Mouse (Mus musculus) layer of hippocampus, adult 9-10 months (tissue): ENCODE measurements around the gene Ptafr.
"Not testable (repeated sequence)": the region's sequence is repeated elsewhere in the genome, so short reads cannot be mapped to it uniquely, and the experiment has no call there.

Experiments
- DNase-seq: peaks from one replicate; pipeline ENCODE4 v3.0.0; 2022; ENCODE audit warnings: low spot score

Ptafr gene

DNA sequence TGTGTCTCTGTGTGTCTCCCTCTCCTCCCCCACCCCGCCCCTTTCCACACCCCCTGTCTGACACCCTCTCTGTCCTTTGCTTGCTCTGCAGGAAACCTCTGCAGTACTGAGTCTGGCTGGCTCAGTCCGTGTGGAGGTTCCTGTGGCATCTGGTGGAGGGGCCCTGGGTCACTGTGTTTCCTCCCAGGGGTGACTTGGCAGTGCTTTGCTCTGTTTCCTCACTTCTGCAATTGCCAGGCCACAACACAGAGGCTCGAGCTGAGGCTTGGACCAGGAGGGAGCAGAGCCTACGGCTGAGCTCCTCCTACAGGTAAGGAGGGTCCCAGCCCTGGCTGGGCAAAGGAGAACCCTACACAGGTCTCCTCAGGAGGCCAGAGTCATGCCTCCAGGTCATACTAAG lies at the start of gene Ptafr:
TSS of gene Ptafr (plus strand) at position 103 of the 400 bp plus-strand sequence.
- DNase-seq: no peak

DNA sequence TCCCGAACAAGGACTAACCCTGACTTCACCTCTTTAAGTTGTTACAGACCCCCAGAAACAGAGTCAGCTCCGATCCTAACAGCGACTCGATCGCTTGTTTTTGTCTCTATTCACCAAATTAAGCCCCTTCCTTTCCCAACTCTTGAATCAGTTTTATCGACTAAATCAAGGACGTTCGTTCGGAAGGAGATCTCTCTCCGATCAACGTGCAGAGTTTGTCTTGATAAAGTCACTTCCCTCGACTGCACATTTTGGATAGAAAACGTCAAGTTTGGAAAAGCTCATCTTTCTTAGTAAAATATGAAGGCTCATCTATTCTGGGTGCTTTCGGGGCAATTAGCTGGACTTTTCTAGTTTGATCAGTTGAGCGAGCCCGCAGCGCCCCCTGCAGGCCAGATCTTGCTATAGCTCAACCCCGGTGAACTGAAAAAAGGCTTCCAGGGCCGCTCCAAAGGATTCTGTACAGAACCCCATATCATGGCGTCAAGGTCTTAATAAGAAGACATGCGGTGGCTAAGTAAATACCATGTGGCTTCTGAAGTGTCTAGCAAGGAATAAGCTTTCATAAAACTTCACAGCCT lies 49.2 kb upstream of the Ptafr start:
- DNase-seq: peak; percentile 75

DNA sequence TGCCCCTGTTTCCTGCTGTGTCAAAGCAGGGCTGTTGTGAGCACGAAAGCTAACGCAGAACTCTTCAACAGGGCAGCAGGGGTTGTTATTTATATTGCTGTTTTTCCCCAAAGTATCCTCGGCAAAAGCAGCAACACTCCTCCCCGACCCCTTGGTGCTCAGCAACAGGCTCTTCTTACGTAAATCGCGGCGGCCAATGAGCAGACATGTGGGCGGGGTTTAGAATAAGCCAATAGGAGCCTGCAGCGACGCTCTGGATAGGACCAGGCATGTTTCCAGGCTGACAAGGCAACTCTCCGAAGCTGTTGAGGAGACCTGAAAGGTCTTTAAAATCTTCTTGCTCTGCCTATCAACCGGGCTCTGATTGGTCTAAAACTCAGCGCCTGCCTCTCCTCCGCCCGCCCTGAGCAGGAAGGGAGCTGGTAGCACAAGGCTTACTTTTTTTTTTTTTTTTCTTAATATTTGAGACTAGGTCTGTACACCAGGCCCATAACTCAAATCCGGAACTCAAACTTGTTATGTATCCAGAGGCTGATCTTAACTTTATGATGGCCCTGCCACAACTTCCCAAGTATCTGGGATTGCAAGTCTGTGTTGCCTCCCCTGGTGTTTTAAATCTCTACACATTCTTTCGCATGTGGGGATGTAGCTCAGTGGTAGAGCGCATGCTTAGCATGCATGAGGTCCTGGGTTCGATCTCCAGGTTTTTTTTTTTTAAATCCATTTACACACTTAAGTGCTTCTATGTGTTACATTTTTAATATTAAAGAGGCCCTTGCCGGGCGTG lies 48.3 kb upstream of the Ptafr start:
- peak; percentile 86 for DNase-seq

DNA sequence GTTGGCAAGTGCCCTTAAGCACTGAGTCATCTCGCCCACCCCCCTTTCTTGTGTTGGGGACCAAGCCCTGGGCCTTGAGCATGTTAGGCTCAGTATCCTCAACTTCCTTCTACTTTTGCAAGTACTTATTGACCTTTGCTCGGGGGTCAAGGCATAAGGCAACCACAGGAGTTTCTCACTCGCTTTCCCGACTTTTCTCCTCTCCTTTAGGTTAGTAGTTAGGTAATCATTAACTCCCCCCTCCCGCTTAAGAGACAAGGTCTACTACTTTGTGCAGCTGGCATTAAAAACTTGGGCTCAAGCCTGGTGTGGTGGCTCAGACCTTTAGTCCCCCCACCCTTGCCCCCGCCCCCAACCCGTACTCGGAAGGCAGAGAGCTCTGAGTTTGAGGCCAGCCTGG lies 45.8 kb upstream of the Ptafr start:
- no peak for DNase-seq

DNA sequence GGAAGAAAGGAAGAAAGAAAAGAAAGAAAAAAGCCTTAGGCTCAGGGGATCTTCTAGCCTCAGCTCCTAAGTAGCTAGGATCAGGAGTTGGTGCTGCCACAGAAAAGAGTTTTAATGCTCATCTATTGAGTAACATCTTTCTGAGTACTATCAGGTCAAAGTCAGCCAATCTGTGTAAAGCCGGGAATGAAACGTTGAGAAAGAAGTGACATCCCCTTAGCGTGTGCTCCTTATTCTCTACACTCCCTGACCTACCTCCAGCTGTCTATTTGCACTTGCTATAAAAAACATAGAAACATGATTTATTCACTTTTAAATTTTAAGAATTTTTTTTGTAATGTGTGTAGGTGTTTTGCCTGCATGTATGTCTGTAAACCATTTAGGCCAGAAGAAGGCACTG lies 44.7 kb upstream of the Ptafr start:
- no peak for DNase-seq

DNA sequence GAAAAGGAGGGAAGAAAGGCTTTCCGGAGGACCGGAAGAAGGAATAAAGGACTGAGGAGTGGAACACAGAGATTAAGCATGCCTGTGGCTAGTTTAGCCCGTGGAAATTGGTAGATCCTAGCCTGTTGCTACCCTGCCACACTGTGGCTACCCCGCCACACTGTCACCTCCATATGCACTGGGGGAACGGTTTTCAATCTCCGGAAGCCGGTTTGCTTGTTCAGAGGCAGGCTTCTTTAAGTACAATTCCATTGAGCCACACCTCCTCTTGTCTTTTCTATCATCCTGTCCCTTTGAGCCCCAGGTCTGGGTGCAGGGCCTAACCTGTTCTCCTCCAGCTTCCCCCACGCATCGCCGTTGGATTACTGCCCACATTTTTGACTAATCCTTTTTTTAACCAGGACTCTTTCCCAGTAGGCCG lies 39.5 kb upstream of the Ptafr start:
- DNase-seq: no peak

DNA sequence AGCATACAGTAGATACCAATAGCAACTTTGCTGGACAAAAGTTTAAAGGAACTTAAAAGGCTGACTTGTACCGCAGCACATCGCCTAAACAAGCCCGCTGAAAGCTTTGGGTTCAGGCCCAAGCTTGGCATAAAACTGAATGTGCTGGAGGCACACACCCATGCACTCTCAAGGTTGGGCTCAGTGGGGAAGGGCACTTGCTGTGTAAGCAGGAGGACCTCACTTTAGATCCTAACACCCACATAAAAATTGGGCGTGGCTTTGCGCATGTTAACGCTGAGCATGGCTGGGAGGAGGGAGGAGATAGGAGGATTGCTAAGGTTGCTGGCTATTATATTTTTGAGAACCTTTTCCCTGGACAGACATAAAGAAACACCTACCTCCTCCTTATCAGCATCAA lies 39.1 kb upstream of the Ptafr start:
- DNase-seq: no peak

DNA sequence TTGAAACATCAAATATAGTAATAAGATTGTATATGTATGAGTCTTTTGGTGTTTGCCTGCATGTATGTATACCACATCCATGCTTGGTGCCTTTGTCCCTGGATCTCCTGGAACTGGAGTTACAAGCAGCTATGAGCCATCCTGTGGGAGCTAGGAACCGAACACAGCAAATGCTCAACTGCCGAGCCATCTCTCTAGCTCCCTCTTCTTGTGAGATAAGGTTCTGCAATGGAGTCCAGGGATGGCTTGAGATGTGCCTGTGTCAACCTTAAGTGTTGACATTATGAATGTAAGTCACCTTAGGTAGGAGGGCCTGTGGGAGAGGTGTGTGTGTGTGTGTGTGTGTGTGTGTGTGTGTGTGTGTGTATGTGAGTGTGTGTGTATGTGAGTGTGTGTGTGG lies 37.2 kb upstream of the Ptafr start:
- no peak for DNase-seq

DNA sequence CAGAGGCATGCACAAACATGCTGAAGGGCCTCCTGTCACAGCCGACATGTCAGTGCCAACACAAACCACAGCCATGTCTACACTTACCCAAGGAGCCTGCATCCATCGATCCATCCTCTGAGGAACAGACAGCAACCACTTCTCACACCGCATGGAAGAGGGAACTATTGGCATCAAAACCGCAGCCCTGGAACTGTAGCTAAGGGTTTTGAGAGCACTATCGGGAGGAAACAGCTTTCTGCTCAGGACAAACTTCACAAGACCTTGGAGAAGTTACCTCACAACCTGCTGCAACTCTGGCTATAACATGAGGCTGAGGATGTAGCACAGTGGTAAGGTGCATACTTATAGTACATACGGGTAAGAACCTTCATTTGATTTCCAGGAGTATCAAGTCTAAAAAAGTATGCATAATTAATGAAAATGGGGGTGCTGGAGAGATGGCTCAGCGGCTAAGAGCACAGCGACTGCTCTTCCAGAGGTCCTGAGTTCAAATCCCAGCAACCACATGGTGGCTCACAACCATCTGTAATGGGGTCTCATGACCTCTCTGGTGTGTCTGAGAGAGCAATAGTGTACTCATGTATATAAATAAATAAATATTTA lies 35.8 kb upstream of the Ptafr start:
- DNase-seq: no peak

DNA sequence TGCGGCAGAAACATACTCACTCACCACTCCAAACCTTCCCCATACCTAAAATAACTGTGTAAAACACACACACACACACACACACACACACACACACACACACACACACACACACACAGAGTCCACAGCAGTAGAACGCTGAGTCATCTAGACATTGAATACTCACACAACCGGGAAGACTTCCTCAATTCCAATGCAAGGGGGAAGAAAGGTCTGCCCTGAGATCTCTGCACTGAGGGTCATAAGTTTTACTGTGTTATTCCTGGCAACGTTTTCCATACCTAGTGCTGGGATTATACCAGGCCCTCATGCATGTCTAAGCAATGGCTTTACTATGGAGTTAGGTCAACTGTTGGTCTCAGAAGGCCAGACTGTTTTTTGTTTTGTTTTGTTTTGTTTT lies 34.5 kb upstream of the Ptafr start:
- DNase-seq: no peak

DNA sequence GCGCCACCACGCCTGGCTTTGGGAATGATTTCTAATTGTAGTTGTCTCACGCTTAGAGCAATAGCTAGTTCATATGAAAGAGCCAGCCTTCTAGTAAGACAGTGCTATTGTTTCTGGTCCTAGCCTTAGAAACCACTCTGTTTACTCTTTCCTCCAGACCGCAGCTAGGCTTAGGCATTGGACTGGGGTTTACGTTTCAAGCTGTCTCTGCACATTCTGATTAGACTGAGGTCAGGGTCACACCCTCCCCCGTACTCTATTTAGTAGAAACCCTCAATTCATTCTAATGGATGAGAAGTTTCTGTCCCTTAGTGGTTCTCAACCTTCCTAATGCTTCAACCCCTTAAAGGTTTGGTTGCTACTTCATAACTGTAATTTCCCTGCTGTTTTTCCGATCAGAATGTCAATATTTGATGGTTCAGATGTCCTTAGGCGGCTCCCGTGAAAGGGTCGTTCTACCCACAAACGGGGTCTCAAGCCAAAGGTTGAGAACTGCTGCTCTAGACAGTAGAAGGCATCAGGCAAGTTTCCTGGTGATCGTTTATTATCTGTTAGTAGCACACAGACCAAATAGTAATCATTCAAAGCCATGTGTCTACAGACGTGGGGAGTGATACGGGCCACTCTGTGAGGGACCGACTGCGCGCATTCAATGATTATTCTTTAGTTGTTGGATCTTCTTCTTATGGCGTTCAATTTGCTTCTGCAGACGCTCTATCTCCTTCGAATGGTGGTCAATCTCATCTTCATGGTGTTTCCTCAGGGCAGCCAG lies 33.6 kb upstream of the Ptafr start:
- no peak for DNase-seq

DNA sequence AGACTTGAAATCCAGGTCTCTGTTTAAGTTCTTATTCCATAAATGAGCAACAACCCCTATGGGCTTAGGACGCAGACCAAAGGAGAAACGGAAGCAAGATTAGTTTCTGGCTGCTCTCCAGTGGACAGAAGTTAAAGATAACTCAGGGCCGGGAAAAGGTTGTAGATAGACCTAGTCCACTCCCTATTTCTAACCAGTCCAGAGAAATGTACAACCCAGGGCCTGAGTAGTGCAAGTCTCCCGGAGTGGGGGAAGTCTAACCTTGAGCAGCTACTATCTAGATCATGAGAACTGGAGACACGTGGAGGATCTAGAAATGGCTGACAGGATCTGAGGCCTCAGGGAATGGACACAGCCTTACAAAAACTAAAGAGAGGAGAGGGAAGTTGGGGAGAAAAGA lies 31.4 kb upstream of the Ptafr start:
- DNase-seq: no peak

DNA sequence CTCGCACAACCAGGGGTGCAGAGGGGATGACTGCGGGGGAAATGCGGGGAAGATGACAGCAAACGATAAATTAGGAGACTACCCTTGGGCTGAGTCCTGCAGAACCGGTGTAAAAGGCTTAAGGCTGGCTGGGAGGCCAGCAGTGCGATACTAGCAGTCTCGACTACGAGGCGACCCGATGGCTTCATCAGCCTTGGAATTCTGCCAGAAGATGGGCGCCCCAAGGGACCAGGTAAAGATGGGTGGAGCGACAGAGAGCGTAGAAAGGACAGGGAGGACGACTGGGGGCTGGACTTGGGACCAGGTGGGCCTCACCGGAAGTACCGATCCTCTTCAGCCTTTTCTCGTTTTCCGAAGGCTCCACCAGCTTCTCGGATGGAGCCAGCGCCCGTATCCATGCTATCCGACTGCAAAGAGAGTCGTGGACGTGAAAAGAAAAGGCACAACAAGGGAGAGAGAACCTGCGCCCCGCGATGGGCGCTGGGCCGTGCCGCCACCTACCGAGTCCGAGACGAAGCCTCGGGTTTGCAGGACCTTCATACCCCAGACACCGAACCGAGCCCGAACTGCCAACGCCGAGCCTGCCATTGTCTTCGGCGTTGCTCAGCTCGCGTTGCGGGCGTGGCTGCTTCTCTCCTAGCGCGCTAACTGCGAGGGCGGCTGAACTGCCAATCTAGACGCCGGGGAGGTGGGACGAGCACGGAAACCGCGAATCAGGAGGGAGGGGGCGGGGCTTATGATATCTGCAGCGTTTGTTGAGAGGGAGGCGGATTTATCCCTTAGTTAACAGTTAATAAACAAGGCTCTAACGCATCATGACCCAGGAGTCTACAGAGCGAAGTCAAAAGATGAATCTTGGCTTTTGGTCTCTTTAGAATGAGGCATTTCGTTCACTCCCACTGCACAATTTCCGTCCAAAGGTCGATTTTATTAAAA lies 30.6 kb upstream of the Ptafr start, which contains the start of gene Atpif1:
TSS of gene Atpif1 (minus strand) at position 679 of the 936 bp plus-strand sequence.
- no peak for DNase-seq

DNA sequence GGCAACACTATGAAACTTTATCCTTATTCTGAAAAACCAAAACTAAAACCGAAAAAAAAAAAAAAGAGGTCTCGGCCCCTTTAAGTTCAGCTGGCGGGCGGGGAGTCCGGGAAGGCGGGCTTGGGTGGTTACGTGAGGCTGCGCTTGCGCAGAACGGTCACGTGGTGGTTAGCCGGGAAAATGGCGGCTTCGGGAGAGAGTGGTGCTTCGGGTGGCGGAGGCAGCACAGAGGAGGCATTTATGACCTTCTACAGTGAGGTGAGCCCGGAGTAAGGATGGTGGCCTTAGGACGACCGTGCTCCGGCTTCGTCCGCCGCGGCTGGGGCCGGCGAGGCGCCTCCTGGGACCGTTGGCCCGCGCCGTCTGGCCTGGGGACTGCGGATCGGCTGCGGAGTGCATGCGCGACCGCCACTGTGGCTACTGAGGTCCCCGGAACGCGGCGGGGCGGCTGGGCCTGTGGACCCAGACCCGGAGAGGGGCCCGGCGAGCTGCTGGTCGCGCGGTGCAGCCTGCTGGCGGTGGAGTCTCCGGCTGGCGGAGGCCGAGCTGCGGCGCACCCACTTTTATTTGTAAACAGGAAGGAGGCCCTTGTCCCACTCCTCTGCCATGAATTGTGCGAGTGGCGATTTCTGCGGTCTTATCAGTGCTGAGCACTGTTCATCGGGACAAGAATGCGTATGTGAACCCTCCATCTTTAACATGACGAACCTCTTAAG lies 28.3 kb upstream of the Ptafr start, which contains the start of gene Dnajc8:
TSS of gene Dnajc8 (plus strand) at position 145 of the 716 bp plus-strand sequence.
- peak; percentile 71 for DNase-seq

DNA sequence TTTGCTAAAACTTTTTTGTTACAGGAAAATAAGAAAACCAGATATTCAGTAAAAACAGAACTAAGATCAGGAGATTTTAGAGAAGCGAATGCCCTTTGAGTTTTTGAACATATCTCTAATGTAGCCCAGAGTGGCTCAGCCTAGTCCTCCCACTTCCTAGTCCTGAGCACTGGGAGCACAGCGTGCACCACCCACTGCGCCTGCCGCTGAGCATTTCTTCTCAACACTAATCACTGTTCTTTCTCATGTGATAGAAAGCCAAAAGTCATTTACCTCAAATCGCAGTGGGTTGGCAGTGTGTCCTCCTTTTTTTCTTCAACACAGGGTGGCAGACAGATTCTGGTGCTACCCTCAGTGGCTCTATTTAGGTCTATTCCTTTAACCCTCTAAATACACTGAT lies 24.4 kb upstream of the Ptafr start:
- DNase-seq: no peak

DNA sequence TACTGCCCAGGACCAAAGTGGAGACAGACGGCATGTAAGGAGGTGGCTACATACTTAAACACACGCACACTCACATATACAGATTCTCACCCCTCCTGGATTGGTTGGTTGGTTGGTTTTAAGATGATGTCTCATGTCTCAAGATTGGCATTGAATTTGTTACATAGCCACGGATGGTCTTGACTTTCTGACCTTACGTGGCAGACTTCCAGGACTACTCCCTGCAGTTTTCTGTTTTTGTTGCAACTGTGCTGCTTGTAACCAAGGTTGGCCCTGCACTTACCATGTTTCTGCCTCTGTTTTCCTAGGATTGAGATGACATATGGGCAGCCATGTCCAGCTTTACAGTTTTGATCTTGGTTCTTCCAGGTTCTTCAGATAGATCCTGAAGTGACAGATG lies 22.5 kb upstream of the Ptafr start:
- DNase-seq: no peak

DNA sequence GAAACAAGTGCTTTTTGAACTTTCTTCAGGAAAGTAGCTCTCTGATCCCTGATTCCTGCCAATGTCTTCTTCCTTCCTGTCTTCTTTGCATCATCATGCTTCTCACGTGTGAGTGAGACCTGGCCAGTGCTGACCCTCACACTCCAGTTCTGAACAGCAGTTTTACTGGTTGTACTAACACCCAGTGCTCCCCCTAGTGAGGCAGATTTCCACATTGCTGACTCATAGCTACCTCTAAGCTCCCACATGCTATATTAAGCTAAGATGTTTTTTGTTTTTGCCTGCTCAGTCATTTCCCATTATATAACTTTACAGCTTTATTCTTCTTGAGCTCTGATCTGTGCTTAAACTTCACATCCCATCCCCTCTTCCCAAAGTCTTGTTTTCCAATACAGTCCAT lies 21.1 kb upstream of the Ptafr start:
- DNase-seq: no peak

DNA sequence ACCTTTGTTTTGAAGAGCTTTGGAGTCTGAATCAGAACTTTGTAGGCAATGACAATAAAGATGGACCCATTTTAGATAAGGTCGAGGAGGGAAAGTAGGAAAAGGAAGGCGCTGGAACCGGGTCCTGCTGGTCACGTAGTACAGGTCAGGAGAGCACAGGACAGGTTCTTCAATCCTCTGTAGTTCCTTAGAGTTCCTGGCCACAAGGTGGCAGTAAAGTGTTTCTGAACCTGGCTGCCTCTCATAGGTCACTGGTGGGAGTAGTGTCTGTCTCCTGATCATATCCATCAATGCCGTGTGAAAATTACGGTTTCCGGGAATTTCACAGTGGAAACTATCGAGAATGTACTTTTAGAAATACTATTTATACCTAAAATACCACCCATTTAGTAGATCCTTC lies 18.0 kb upstream of the Ptafr start:
- no peak for DNase-seq

DNA sequence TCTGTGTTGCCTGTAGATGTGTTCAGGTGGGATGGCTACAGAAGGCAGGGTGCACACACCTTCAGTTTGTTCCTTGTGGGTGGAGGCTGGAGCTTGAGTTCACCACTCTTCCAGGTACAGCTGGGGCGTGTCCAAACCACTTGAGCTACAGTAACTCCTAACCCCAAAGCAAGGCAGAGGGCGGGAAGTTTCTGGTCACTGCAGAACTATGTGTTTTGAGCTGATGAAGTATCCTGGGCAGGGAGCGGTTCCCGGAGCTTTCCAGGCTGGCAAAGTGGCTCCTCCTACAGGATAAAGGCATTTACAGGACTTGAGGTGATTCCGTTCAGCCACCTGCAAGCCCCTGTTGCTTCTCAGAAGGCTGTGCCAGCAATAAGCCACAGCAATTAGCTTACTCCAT lies 9.6 kb upstream of the Ptafr start:
- DNase-seq: no peak

DNA sequence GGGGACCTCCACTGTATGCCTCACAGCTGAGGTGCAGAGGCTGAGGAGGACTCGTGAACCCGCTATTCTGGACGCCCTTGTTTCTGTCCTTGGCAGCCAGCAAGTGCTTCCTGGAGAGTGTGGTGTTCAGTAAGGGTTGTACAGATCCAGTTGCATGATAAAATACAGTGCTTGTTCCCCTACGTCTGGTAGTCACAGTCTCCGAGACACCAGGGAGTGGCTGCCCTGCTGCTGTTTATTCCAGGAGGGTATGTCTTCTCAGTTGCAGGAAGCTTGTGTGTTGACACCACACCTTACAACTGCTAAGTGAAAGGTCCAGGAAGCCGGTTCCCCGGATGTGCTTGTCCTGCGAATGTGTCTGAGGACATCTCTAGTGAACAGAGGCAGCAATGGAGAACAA lies 9.2 kb upstream of the Ptafr start:
- DNase-seq: no peak

DNA sequence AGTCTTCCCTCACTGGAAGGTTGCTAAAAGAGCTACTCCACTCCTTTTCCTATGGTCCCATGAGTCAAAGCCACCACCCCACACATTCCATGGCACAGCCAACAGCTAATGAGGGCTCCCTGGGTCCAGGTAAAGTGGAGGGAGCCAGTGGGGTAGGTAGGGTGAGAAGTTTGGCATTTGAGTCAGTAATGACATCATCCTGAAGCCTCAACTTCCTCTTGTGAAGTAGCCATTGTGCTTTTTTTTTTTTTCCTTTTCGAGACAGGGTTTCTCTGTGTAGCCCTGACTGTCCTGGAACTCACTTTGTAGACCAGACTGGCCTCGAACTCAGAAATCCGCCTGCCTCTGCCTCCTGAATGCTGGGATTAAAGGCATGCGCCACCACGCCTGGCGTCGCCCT lies 8.3 kb upstream of the Ptafr start:
- DNase-seq: not testable (repeated sequence)
